Mouse (Mus musculus): ENCODE results near the gene Rarb. TPM values are rescaled to one million over a fixed set of nuclear protein-coding genes. Genes with fewer than 3 reads are reported as not detected.

Gene Rarb
- total and polyA plus RNA-seq, 3 experiments = 0.04 TPM; not detected in 2

GRCm38 (mm10) chr14:16519588-16520167, 299.3 kb downstream of the Rarb start:
- Histone ChIP-seq H3K79me2 (replicated peaks; ENCODE audit: control insufficient read depth, extremely low read depth, insufficient read depth, poor library complexity, severe bottlenecking) (no peaks in the 10 kb centered on the region), H3K9me3 (replicated peaks; ENCODE audit: low read length) (no peaks in the 10 kb centered on the region), H3K9ac (ENCODE audit: insufficient read depth, low read depth) (no peak overlapping the region), H3K4me1 (ENCODE audit: control insufficient read depth in 1 of 2, insufficient read depth in 2 of 2) (no peaks in the 10 kb centered on the region), H3K4me2 (ENCODE audit: insufficient read depth, low read depth, poor library complexity, severe bottlenecking) (no peak overlapping the region), H3K27me3 (replicated peaks) (no peaks in the 10 kb centered on the region), H3K27ac (ENCODE audit: insufficient read depth, low read depth) (no peak overlapping the region), H3K36me3 (replicated peaks in 1 of 2; ENCODE audit: control insufficient read depth in 1 of 2, insufficient read depth in 1 of 2, low read length in 1 of 2) (no peaks in the 10 kb centered on the region), H3K4me3 (replicated peaks in 1 of 3; ENCODE audit: low read depth in 2 of 3, low read length in 2 of 3, poor library complexity in 1 of 3) (no peak overlapping the region)
- in situ Hi-C loops (cut with MboI; ENCODE audit: low pct_ligation_motif_present, low pct_unique_long_range_greater_than_20kb, low sequenced_read_pairs) = no loop called here
- TF ChIP-seq TBP (conservative IDR thresholded peaks at IDR 0.05; ENCODE audit: low read depth, low read length) (no peak), EP300 (IDR thresholded peaks at IDR 0.05; ENCODE audit: low read length) (no peak), MAFK (IDR thresholded peaks at IDR 0.05; ENCODE audit: insufficient replicate concordance, low read length) (no peak), MEF2A (IDR thresholded peaks at IDR 0.05; ENCODE audit: borderline replicate concordance, low read depth, low read length) (no peak), ZC3H11A (IDR thresholded peaks at IDR 0.05; ENCODE audit: low read depth, low read length) (no peak), ZKSCAN1 (IDR thresholded peaks at IDR 0.05; ENCODE audit: borderline replicate concordance, low read depth, low read length) (no peak), MXI1 (IDR thresholded peaks at IDR 0.05; ENCODE audit: low read depth, low read length) (no peak), KAT2A (IDR thresholded peaks at IDR 0.05; ENCODE audit: insufficient replicate concordance, low read length) (no peak), USF1 (IDR thresholded peaks at IDR 0.05; ENCODE audit: low read depth, low read length) (no peak), E2F4 (IDR thresholded peaks at IDR 0.05; ENCODE audit: insufficient replicate concordance, low read depth, low read length) (no peak), POLR2AphosphoS2 (IDR thresholded peaks at IDR 0.05; ENCODE audit: low read depth, low read length) (no peak), NELFE (IDR thresholded peaks at IDR 0.05; ENCODE audit: low read depth, low read length) (no peak), USF2 (conservative IDR thresholded peaks at IDR 0.05; ENCODE audit: low read depth, low read length) (no peak), IRF4 (IDR thresholded peaks at IDR 0.05; ENCODE audit: low read depth, low read length) (no peak), NRF1 (IDR thresholded peaks at IDR 0.05; ENCODE audit: low read depth, low read length) (no peak), MAZ (IDR thresholded peaks at IDR 0.05; ENCODE audit: low read depth, low read length) (no peak), POLR2A (IDR thresholded peaks at IDR 0.05; ENCODE audit: low read depth, low read length) (no peak), RAD21 (IDR thresholded peaks at IDR 0.05; ENCODE audit: low read depth, low read length) (no peak), MAX (IDR thresholded peaks at IDR 0.05; ENCODE audit: low read length) (no peak)
- DNase-seq (ENCODE audit: extremely low read depth) = no peak
- dilution Hi-C loops (cut with MboI; ENCODE audit: extremely low pct_ligation_motif_present, extremely low pct_unique_long_range_greater_than_20kb, low sequenced_read_pairs) = no loop called here

GRCm38 (mm10) chr14:16517958-16518357, 301.0 kb downstream of the Rarb start:
- in situ Hi-C loops (cut with MboI; ENCODE audit: low pct_ligation_motif_present, low pct_unique_long_range_greater_than_20kb, low sequenced_read_pairs) (no loop called here), dilution Hi-C loops (cut with MboI; ENCODE audit: extremely low pct_ligation_motif_present, extremely low pct_unique_long_range_greater_than_20kb, low sequenced_read_pairs) (no loop called here)
- no peak overlapping the region for H3K4me3 ChIP-seq (replicated peaks in 1 of 3; ENCODE audit: low read depth in 2 of 3, low read length in 2 of 3, poor library complexity in 1 of 3)
- no peaks in the 10 kb centered on the region for H3K27me3 ChIP-seq (replicated peaks)
- H3K9me3 ChIP-seq (replicated peaks; ENCODE audit: low read length) = no peaks in the 10 kb centered on the region
- H3K4me2 ChIP-seq (ENCODE audit: insufficient read depth, low read depth, poor library complexity, severe bottlenecking) = no peak overlapping the region
- TF ChIP-seq EP300 (IDR thresholded peaks at IDR 0.05; ENCODE audit: low read length) (no peak), MEF2A (IDR thresholded peaks at IDR 0.05; ENCODE audit: borderline replicate concordance, low read depth, low read length) (no peak), CHD1 (IDR thresholded peaks at IDR 0.05; ENCODE audit: low read depth, low read length) (no peak), MXI1 (IDR thresholded peaks at IDR 0.05; ENCODE audit: low read depth, low read length) (no peak), MAFK (IDR thresholded peaks at IDR 0.05; ENCODE audit: insufficient replicate concordance, low read length) (no peak), USF2 (conservative IDR thresholded peaks at IDR 0.05; ENCODE audit: low read depth, low read length) (no peak)
- no peak for DNase-seq (ENCODE audit: extremely low read depth)
- no peak overlapping the region for H3K27ac ChIP-seq (ENCODE audit: insufficient read depth, low read depth)
- no peak overlapping the region for H3K9ac ChIP-seq (ENCODE audit: insufficient read depth, low read depth)
- no peaks in the 10 kb centered on the region for H3K4me1 ChIP-seq (ENCODE audit: control insufficient read depth in 1 of 2, insufficient read depth in 2 of 2)
- no peaks in the 10 kb centered on the region for H3K36me3 ChIP-seq (replicated peaks in 1 of 2; ENCODE audit: control insufficient read depth in 1 of 2, insufficient read depth in 1 of 2, low read length in 1 of 2)
- H3K79me2 ChIP-seq (replicated peaks; ENCODE audit: control insufficient read depth, extremely low read depth, insufficient read depth, poor library complexity, severe bottlenecking) = no peaks in the 10 kb centered on the region

All from CH12.LX (cell line).